Mouse (Mus musculus) limb, embryonic 12.5 days (tissue): ENCODE measurements around the gene Atp6v1e2. TPM values are rescaled to one million over a fixed set of nuclear protein-coding genes. Genes with fewer than 3 reads are reported as not detected.

Source experiments
- ATAC-seq: fragments of 200-750 bp; cut with Nextera tagmentation; 2 replicates; pipeline ENCODE4 v1.8.0; 2017; ENCODE audit warnings: low read depth, moderate TSS enrichment; ENCODE audit not compliant: insufficient number of reproducible peaks, insufficient read depth, low FRiP score, low TSS enrichment
- H3K27ac ChIP-seq: fragments of 300-500 bp; sonication (generic); 2 replicates; pipeline ENCODE4 v1.5.1; 2016; ENCODE audit warnings: mild to moderate bottlenecking, moderate library complexity
- H3K27me3 ChIP-seq: fragments of 300-500 bp; sonication (generic); 2 replicates; pipeline ENCODE4 v1.6.1; 2016; ENCODE audit warnings: mild to moderate bottlenecking, moderate library complexity
- H3K36me3 ChIP-seq: fragments of 300-500 bp; sonication (generic); 2 replicates; pipeline ENCODE4 v1.6.1; 2016; ENCODE audit warnings: mild to moderate bottlenecking, moderate library complexity
- H3K4me1 ChIP-seq: fragments of 300-500 bp; sonication (generic); replicated peaks from 2 replicates; pipeline ENCODE4 v1.6.1; 2016
- H3K4me2 ChIP-seq: fragments of 300-500 bp; sonication (generic); 2 replicates; pipeline ENCODE4 v1.6.1; 2016; ENCODE audit warnings: mild to moderate bottlenecking, moderate library complexity
- H3K4me3 ChIP-seq: fragments of 300-500 bp; sonication (generic); replicated peaks from 2 replicates; pipeline ENCODE4 v1.5.1; 2016; ENCODE audit warnings: mild to moderate bottlenecking
- H3K9ac ChIP-seq: fragments of 300-500 bp; sonication (generic); replicated peaks from 2 replicates; pipeline ENCODE4 v1.6.1; 2016; ENCODE audit warnings: mild to moderate bottlenecking, moderate library complexity
- H3K9me3 ChIP-seq: fragments of 300-500 bp; sonication (generic); 2 replicates; pipeline ENCODE4 v1.6.1; 2016; ENCODE audit warnings: mild to moderate bottlenecking, moderate library complexity
- WGBS: fragments of 180-500 bp; shearing (Covaris S2); methylation state at CpG from one replicate; pipeline ENCODE4 v1.1.7; 2016; 5-methylcytosine and 5-hydroxymethylcytosine counted together
- polyA plus RNA-seq: library from polyadenylated mRNA; unstranded; fragments of >200 nt; fragmentation: Nextera tagmentation; extraction: Ambion mirVana; gene quantifications from 2 replicates; pipeline ENCODE4 v1.2.1, GENCODE M21; 2016

Atp6v1e2 gene
- polyA plus RNA-seq, 1 experiment from 2014 or later = not detected

- H3K27ac ChIP-seq = no peak overlapping the region
- no peak overlapping the region for H3K4me3 ChIP-seq
- no peaks in the 10 kb centered on the region for H3K27me3 ChIP-seq
- no peaks in the 10 kb centered on the region for H3K4me1 ChIP-seq
- H3K36me3 ChIP-seq = peaks cover 69% of the 10 kb centered on the region
- H3K4me2 ChIP-seq = no peak overlapping the region
- H3K9me3 ChIP-seq = no peaks in the 10 kb centered on the region
- WGBS = 77% methylated on average over 10 of the region's 10 CpGs
- no peak overlapping the region for H3K9ac ChIP-seq
- ATAC-seq = no peak
Observed at GRCm38 (mm10) chr17:86976387-86976786, 28.7 kb upstream of the Atp6v1e2 start.

GRCm38 (mm10) chr17:86973097-86973496 lies 25.4 kb upstream of the Atp6v1e2 start:
- H3K4me2 ChIP-seq = no peak overlapping the region
- no peak for ATAC-seq
- H3K27me3 ChIP-seq = no peaks in the 10 kb centered on the region
- 98% methylated on average over 2 of the region's 2 CpGs for WGBS
- no peak overlapping the region for H3K9ac ChIP-seq
- H3K27ac ChIP-seq = no peak overlapping the region
- H3K36me3 ChIP-seq = peaks cover 63% of the 10 kb centered on the region
- no peak overlapping the region for H3K4me3 ChIP-seq
- peaks cover 7% of the 10 kb centered on the region; the same call in 1 of the 2 replicates for H3K4me1 ChIP-seq
- H3K9me3 ChIP-seq = no peaks in the 10 kb centered on the region

DNA sequence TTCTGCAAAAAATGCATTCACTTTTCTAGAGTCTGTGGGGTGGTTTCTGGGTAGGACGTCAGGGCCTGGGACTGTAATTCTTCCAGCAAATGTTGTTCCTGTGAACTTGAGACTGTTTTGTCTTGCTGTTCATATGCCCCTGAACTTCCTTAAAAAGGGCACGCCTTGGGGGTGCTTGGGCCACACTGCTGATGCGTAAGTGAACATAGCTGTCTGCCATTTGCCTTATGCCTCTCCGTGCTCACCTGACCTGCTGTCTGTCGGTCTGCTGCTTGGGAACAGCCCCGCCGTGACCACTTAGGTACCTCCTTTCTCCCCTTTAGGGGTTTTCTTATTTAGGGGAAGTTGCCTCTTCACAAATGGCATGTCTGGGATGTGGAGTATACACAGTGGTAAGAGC lies 24.2 kb upstream of the Atp6v1e2 start:
- Histone ChIP-seq H3K9ac (no peak overlapping the region), H3K27ac (no peak overlapping the region), H3K4me3 (no peak overlapping the region), H3K4me1 (peaks cover 17% of the 10 kb centered on the region), H3K36me3 (peaks cover 64% of the 10 kb centered on the region), H3K9me3 (no peaks in the 10 kb centered on the region), H3K4me2 (no peak overlapping the region), H3K27me3 (no peaks in the 10 kb centered on the region)
- no peak for ATAC-seq
- 87% methylated on average over 7 of the region's 7 CpGs for WGBS

DNA sequence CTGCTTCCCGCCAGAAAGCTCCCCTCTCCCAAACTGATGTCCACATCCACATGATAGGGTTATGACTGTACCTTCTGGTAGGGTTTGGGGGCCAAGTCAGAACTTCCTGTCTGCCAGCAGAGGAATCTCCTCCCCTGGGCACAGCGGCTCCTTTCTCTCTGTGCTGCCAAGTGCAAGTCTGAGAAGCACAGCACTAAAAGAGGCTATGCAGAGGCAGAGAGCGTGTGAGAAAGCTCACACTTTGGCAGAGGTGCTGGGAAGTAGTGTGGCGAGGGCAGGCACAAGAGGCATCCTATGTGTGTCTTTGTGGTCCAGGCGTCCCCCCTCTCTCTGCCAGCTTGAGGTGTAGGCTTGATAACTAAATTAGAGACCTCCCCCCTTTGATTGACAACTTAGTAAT lies 23.3 kb upstream of the Atp6v1e2 start:
- H3K9me3 ChIP-seq = no peaks in the 10 kb centered on the region
- no peak overlapping the region for H3K4me3 ChIP-seq
- peaks cover 21% of the 10 kb centered on the region for H3K4me1 ChIP-seq
- ATAC-seq = no peak
- no peaks in the 10 kb centered on the region for H3K27me3 ChIP-seq
- peaks cover 64% of the 10 kb centered on the region for H3K36me3 ChIP-seq
- no peak overlapping the region for H3K9ac ChIP-seq
- no peak overlapping the region for H3K27ac ChIP-seq
- H3K4me2 ChIP-seq = no peak overlapping the region
- 81% methylated on average over 5 of the region's 5 CpGs for WGBS

GRCm38 (mm10) chr17:86970026-86970750 lies 22.5 kb upstream of the Atp6v1e2 start:
- Histone ChIP-seq H3K9me3 (no peaks in the 10 kb centered on the region), H3K4me2 (no peak overlapping the region), H3K4me3 (no peak overlapping the region), H3K27ac (no peak overlapping the region), H3K36me3 (peaks cover 57% of the 10 kb centered on the region), H3K27me3 (no peaks in the 10 kb centered on the region), H3K9ac (no peak overlapping the region), H3K4me1 (peaks cover 28% of the 10 kb centered on the region)
- ATAC-seq = no peak
- 95% methylated on average over 13 of the region's 15 CpGs for WGBS

- Histone ChIP-seq H3K4me2 (no peak overlapping the region), H3K9me3 (no peaks in the 10 kb centered on the region), H3K4me3 (no peak overlapping the region), H3K36me3 (peaks cover 52% of the 10 kb centered on the region), H3K4me1 (peaks cover 33% of the 10 kb centered on the region), H3K27ac (no peak overlapping the region), H3K9ac (no peak overlapping the region), H3K27me3 (no peaks in the 10 kb centered on the region)
- 70% methylated on average over 5 of the region's 5 CpGs for WGBS
- ATAC-seq = no peak
Observed at GRCm38 (mm10) chr17:86969582-86969981, 21.9 kb upstream of the Atp6v1e2 start.

DNA sequence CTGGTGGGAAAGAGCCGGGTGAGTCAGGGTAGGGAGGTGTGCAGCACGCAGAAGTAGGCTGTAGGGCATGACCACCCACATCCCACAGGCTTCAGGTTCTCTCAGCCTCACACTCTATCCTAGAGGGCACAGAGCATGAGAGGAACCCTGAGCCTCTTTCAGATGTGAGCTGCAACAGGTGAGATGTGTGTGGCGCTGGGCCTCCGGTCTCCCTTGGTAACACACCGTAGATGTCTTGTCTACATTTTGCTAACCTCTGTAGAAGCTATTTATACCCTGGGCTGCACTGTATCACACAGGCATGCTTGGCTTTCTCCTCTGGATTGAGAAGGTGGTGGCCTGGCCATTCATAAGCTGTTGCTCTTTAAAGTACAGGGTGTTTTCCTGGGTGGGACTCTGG lies 20.9 kb upstream of the Atp6v1e2 start:
- Histone ChIP-seq H3K9me3 (no peaks in the 10 kb centered on the region), H3K4me3 (no peak overlapping the region), H3K27me3 (no peaks in the 10 kb centered on the region), H3K27ac (no peak overlapping the region), H3K9ac (no peak overlapping the region), H3K36me3 (peaks cover 45% of the 10 kb centered on the region), H3K4me1 (peaks cover 41% of the 10 kb centered on the region), H3K4me2 (no peak overlapping the region)
- WGBS = 89% methylated on average over 5 of the region's 5 CpGs
- no peak for ATAC-seq

DNA sequence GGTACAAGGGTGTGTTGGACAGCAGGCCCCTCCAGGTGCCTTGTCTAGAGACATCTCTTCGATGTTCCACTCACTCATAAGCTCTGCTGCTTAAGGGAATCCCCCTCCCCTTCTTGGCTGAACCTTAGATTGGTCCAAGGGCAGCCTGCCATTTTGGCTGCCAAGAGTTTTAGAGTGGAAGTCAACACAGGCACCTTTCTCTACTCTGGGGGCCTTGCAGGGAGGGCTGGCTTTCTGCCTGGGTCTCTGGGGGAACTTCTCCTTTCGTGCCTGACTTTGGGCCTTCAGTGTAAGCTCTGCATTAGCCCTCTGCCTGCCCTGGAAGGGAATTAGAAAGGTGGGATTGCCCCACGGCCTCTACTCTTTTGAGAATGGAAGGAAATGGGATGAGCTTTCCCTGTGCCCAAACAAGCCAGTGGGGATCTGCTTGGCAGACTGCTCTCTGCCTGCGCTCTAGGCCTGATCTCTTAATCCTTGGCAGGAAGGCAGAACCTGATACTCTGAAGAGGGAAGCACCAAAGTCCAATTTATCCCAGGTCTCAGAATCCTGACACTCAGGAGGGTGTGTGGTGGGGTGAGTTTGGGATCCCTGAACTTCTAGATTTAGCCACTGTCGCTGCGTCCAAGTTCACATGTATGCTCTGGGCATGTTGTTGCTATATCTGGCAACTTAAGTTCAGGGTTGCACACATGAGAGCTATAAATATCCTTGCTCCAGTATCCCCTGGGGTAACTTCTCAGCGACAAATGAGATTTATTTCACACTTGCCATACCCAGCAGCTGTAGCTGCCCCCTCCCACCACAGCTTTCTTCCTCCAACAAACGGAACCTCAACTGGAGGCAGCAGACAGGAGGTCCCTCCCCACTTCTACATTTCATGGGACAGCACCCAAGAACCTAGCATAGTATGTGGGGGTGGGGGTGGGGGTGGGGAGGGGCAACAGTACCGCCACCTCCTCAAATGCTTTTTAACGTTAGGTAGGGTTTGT lies 20.1 kb upstream of the Atp6v1e2 start:
- WGBS = 79% methylated on average over 10 of the region's 10 CpGs
- peaks cover 41% of the 10 kb centered on the region for H3K4me1 ChIP-seq
- H3K27ac ChIP-seq = peak overlapping the region; percentile 12; the same call in 1 of the 2 replicates
- peaks cover 40% of the 10 kb centered on the region for H3K36me3 ChIP-seq
- no peak overlapping the region for H3K9ac ChIP-seq
- H3K9me3 ChIP-seq = no peaks in the 10 kb centered on the region
- no peak overlapping the region for H3K4me3 ChIP-seq
- no peak for ATAC-seq
- no peak overlapping the region for H3K4me2 ChIP-seq
- no peaks in the 10 kb centered on the region for H3K27me3 ChIP-seq

DNA sequence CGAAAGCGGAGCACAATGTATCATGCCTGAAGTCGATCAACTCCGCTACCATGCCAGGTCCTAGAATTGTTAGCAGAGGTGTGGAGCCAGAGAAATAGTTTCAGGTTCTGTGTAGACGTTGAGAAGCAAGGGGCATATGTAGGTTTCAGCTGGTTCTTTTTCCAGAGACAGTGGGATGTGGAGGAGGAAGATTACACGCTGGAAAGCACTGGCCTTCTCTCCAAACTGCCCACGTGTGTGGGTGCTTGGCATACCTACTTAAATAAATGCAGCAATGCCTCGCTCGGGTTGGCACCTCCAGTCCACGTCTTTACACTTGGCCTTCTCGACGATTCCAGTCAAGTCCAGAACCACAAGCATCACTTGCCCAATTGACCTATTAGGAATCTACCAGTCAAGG lies 19.4 kb upstream of the Atp6v1e2 start:
- Histone ChIP-seq H3K4me1 (peaks cover 44% of the 10 kb centered on the region), H3K4me3 (no peak overlapping the region), H3K9ac (no peak overlapping the region), H3K27me3 (no peaks in the 10 kb centered on the region), H3K9me3 (no peaks in the 10 kb centered on the region), H3K36me3 (peaks cover 33% of the 10 kb centered on the region), H3K27ac (no peak overlapping the region), H3K4me2 (no peak overlapping the region)
- 93% methylated on average over 12 of the region's 12 CpGs for WGBS
- no peak for ATAC-seq

- Histone ChIP-seq H3K4me3 (no peak overlapping the region), H3K36me3 (peaks cover 29% of the 10 kb centered on the region), H3K9ac (no peak overlapping the region), H3K4me1 (peaks cover 54% of the 10 kb centered on the region), H3K9me3 (no peaks in the 10 kb centered on the region), H3K27ac (no peak overlapping the region), H3K4me2 (no peak overlapping the region), H3K27me3 (no peaks in the 10 kb centered on the region)
- ATAC-seq = no peak
- 82% methylated on average over 10 of the region's 10 CpGs for WGBS
Observed at GRCm38 (mm10) chr17:86966040-86966439, 18.3 kb upstream of the Atp6v1e2 start.

GRCm38 (mm10) chr17:86965121-86965520 lies 17.4 kb upstream of the Atp6v1e2 start:
- Histone ChIP-seq H3K9me3 (no peaks in the 10 kb centered on the region), H3K4me3 (peak overlapping the region; percentile 86), H3K27me3 (no peaks in the 10 kb centered on the region), H3K4me2 (peak overlapping the region; percentile 83), H3K27ac (peak overlapping the region; percentile 96), H3K36me3 (peaks cover 20% of the 10 kb centered on the region), H3K4me1 (peaks cover 59% of the 10 kb centered on the region), H3K9ac (peak overlapping the region; percentile 50; the same call in 1 of the 2 replicates)
- 84% methylated on average over 8 of the region's 8 CpGs for WGBS
- ATAC-seq = no peak
